Mouse (Mus musculus) kidney, postnatal 0 days (tissue): ENCODE measurements around the gene Cd47. TPM values are rescaled to one million over a fixed set of nuclear protein-coding genes. Genes with fewer than 3 reads are reported as not detected.

Experiments
- ATAC-seq: fragments of 200-750 bp; cut with Nextera tagmentation; replicated peaks from 2 replicates; pipeline ENCODE4 v1.8.0; 2017; ENCODE audit warnings: low read depth, moderate number of reproducible peaks, moderate TSS enrichment, moderate library complexity; ENCODE audit not compliant: low FRiP score
- DNase-seq: peaks from one replicate; pipeline ENCODE4 v3.0.0-alpha.2; 2016; ENCODE audit warnings: low spot score
- H3K27ac ChIP-seq: fragments of 300-500 bp; sonication (generic); 2 replicates; pipeline ENCODE4 v1.5.1; 2014; ENCODE audit warnings: mild to moderate bottlenecking
- H3K27me3 ChIP-seq: fragments of 300-500 bp; sonication (generic); 2 replicates; pipeline ENCODE4 v1.6.1; 2014; ENCODE audit warnings: low read length, mixed read lengths; ENCODE audit not compliant: insufficient read depth
- H3K36me3 ChIP-seq: fragments of 300-500 bp; sonication (generic); 2 replicates; pipeline ENCODE4 v1.6.1; 2014; ENCODE audit warnings: low read length, mixed read lengths; ENCODE audit not compliant: insufficient read depth
- H3K4me1 ChIP-seq: fragments of 300-500 bp; sonication (generic); replicated peaks from 2 replicates; pipeline ENCODE4 v1.6.1; 2014; ENCODE audit warnings: antibody characterized with exemption, low read length, mixed read lengths; ENCODE audit not compliant: insufficient read depth
- H3K4me2 ChIP-seq: fragments of 300-500 bp; sonication (generic); 2 replicates; pipeline ENCODE4 v1.6.1; 2014; ENCODE audit warnings: mild to moderate bottlenecking, low read length, moderate library complexity, mixed read lengths
- H3K4me3 ChIP-seq: fragments of 300-500 bp; sonication (generic); replicated peaks from 2 replicates; pipeline ENCODE4 v1.5.1; 2014; ENCODE audit warnings: low read depth, low read length
- H3K9ac ChIP-seq: fragments of 300-500 bp; sonication (generic); 2 replicates; pipeline ENCODE4 v1.6.1; 2014; ENCODE audit warnings: low read depth, low read length
- H3K9me3 ChIP-seq: fragments of 300-500 bp; sonication (generic); replicated peaks from 2 replicates; pipeline ENCODE4 v1.6.1; 2016; ENCODE audit warnings: low read length, inconsistent platforms, mixed read lengths
- CTCF ChIP-seq: IDR thresholded peaks from 2 replicates; pipeline ENCODE4 v1.5.1; 2016; ENCODE audit warnings: antibody characterized with exemption, low read depth, mild to moderate bottlenecking, moderate library complexity
- WGBS: fragments of 180-500 bp; shearing (Covaris S2); extraction: QIAGEN DNeasy Blood & Tissue Kit; methylation state at CpG from one replicate; pipeline ENCODE4 v1.1.7; 2014; 5-methylcytosine and 5-hydroxymethylcytosine counted together
- polyA plus RNA-seq: library from polyadenylated mRNA; unstranded; fragments of >200 nt; fragmentation: Nextera tagmentation; extraction: Ambion mirVana; gene quantifications from 2 replicates; pipeline ENCODE4 v1.2.1, GENCODE M21; 2015

The Cd47 gene
- polyA plus RNA-seq, 1 experiment from 2014 or later = 95.6 TPM

DNA sequence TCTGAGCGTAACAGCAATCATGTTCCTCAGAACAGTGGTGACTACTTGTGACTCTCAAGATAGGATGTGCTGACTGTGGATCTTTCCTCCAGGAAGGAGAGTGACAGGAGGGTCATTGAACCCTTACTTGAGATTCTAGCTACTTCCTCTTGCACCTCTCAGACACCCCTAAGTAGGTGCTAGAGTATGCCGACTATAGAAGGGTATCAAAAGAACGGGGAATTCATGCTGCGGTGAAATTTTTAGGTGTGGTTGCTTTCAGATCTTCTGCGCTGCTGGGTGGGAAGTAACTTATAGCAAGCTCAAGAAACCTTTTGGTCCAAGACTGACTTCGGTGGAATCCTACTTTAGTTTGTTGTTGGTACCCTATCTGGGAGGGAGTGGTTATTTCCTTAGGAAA is 53.9 kb downstream of the Cd47 start:
- WGBS = 87% methylated on average over 6 of the region's 6 CpGs
- Histone ChIP-seq H3K9ac (no peak overlapping the region), H3K36me3 (no peaks in the 10 kb centered on the region), H3K4me2 (no peak overlapping the region), H3K4me3 (no peak overlapping the region), H3K27me3 (no peaks in the 10 kb centered on the region), H3K9me3 (no peaks in the 10 kb centered on the region), H3K4me1 (0 out of 2 replicates have a peak, but pooled peaks cover 3% of the 10 kb centered on the region), H3K27ac (no peak overlapping the region)
- ATAC-seq (no peak), DNase-seq (no peak)
- TF ChIP-seq CTCF = no peak

- peak overlapping the region; percentile 97 for H3K27ac ChIP-seq
- H3K9me3 ChIP-seq = no peaks in the 10 kb centered on the region
- ATAC-seq (peak; percentile 98), DNase-seq (peak; percentile 95)
- peaks cover 6% of the 10 kb centered on the region; the same call in 1 of the 2 replicates for H3K4me1 ChIP-seq
- TF ChIP-seq CTCF = peak; percentile 67
- H3K4me2 ChIP-seq = peak overlapping the region; percentile 63
- no peaks in the 10 kb centered on the region for H3K36me3 ChIP-seq
- H3K4me3 ChIP-seq = peak overlapping the region; percentile 94
- WGBS = 2% methylated on average over 68 of the region's 74 CpGs
- H3K27me3 ChIP-seq = no peaks in the 10 kb centered on the region
- H3K9ac ChIP-seq = peak overlapping the region; percentile 92
Measured at GRCm38 (mm10) chr16:49854931-49855835, 54.9 kb downstream of the Cd47 start.

DNA sequence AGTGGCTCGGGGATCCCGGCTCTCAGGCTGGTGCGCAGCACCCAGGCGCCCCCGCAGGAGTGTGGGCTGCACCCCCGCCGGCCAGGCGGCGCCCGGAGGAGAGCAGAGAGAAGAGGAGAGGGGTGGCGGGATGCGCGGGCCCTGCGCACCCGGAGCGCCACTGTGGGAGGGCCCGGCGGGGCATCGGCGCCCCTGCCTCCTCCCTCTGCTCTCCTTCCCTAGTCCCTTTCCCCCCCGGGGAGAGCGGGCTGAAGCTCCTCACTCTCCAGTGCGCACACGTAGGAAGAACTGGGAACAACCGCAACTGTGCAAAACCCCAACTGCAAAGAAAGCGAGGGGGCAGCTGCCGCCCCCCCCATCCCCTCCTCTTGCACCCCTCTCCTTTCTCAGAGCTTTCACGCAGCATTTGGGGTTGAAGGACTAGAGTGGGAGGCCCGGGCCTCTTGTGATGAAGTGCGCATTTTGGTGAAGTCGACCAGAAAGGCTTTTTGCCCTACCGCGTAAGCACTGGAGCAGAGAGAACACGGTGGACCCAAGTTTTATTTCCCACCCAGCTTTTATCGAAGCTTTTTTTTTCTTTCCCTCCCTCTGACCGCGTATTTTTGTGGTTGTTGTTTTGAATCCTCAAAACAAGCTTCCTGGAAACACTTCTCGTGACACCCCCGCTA is 55.6 kb downstream of the Cd47 start:
- WGBS = 1% methylated on average over 35 of the region's 39 CpGs

DNA sequence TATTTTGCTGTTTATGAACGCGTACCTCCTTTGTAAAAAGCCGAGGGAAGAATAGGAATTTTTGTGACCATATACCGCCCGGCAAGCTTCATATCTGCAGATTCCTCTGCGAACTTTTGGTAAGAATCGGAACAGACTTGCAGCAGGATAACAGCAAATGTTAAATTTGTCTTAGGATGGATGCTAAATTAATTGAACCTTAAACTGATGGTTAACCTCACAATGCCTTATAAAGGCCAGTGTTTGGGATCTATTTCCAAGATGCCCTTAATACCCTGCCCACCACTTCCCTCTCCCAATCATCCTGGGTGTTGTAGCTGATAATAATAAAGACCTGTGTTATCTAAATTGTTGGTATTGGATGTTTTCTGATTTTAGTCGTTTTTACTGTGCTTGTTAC is 56.3 kb downstream of the Cd47 start:
- ATAC-seq (no peak), DNase-seq (no peak)
- WGBS = 20% methylated on average over 8 of the region's 8 CpGs
- H3K4me3 ChIP-seq = peak overlapping the region; percentile 94
- H3K9ac ChIP-seq = peak overlapping the region; percentile 92
- peaks cover 6% of the 10 kb centered on the region; the same call in 1 of the 2 replicates for H3K4me1 ChIP-seq
- TF ChIP-seq CTCF = no peak
- H3K9me3 ChIP-seq = no peaks in the 10 kb centered on the region
- H3K27ac ChIP-seq = no peak overlapping the region; the same call in 1 of the 2 replicates
- H3K27me3 ChIP-seq = no peaks in the 10 kb centered on the region
- H3K4me2 ChIP-seq = peak overlapping the region; percentile 63
- no peaks in the 10 kb centered on the region for H3K36me3 ChIP-seq

More for the DNA sequence above, 55.6 kb downstream of the Cd47 start:
- peak; percentile 75 for ATAC-seq
- Histone ChIP-seq H3K4me3 (peak overlapping the region; percentile 94), H3K4me1 (peaks cover 6% of the 10 kb centered on the region; the same call in 1 of the 2 replicates), H3K9ac (peak overlapping the region; percentile 92), H3K4me2 (peak overlapping the region; percentile 63), H3K27me3 (no peaks in the 10 kb centered on the region), H3K36me3 (no peaks in the 10 kb centered on the region), H3K27ac (peak overlapping the region; percentile 97), H3K9me3 (no peaks in the 10 kb centered on the region)
- no peak for TF ChIP-seq CTCF
- DNase-seq = peak; percentile 74

DNA sequence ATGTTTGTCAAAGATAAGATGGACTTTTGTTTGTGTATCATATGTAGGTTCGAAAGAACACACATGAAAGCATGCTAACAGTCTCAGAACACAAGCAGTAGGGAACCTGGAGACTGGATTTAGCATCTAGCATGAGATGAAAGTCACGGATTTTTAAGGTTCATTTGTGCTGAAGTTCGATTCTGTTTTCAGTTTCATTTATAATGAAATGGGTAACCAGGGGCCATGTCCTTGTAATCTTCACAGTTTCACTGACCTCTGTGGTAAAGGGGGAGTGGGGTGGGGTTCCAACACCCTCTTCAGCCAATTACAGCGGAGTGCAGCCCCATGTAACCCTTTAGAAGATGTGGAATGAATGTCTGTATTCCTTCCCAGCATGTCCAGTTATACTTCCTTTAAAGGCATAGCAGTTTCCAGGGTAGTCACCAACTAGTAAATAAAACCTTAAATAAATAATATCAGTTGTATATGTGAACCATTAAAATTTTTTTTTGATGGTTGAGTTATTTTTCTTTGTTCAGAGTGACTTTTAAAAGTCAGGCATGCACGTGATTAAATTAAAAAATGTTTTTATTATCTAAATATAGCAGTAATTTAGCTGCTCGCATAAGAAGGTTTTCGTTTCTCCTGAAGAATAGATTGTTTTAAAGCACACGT is 57.3 kb downstream of the Cd47 start:
- DNase-seq (peak; percentile 27), ATAC-seq (no peak)
- H3K9me3 ChIP-seq = no peaks in the 10 kb centered on the region
- peak overlapping the region; percentile 8; the same call in 1 of the 2 replicates for H3K4me3 ChIP-seq
- 48% methylated on average over 8 of the region's 8 CpGs for WGBS
- peak overlapping the region; percentile 63 for H3K4me2 ChIP-seq
- TF ChIP-seq CTCF = no peak
- no peaks in the 10 kb centered on the region for H3K36me3 ChIP-seq
- H3K27me3 ChIP-seq = no peaks in the 10 kb centered on the region
- peaks cover 6% of the 10 kb centered on the region; the same call in 1 of the 2 replicates for H3K4me1 ChIP-seq
- no peak overlapping the region for H3K9ac ChIP-seq
- no peak overlapping the region for H3K27ac ChIP-seq
